Mouse (Mus musculus) ES-E14 (cell line): ENCODE measurements around the gene Sim1. TPM values are rescaled to one million over a fixed set of nuclear protein-coding genes. Genes with fewer than 3 reads are reported as not detected.

ENCODE experiments used
- DNase-seq: peaks from one replicate; pipeline ENCODE4 v3.0.0-alpha.2; 2013; ENCODE audit warnings: low read depth, low spot score
- H3K27ac ChIP-seq: 2 replicates; pipeline ENCODE4 v1.5.1; 2012; ENCODE audit warnings: low read depth, mild to moderate bottlenecking, low read length, moderate library complexity, mixed read lengths; ENCODE audit not compliant: poor library complexity, insufficient read depth, severe bottlenecking
- H3K36me3 ChIP-seq: 2 replicates; pipeline ENCODE4 v1.6.1; 2012; ENCODE audit warnings: mild to moderate bottlenecking, low read length, moderate library complexity, mixed read lengths; ENCODE audit not compliant: control insufficient read depth, poor library complexity, insufficient read depth, severe bottlenecking
- H3K4me1 ChIP-seq, 2 experiments: fragments of 150-350 bp in 1 of 2; sonication (generic) in 1 of 2; 2 replicates each; pipeline ENCODE4 v1.6.1; 2012; ENCODE audit warnings: low read length in 2 of 2, mild to moderate bottlenecking in 1 of 2, mixed read lengths in 1 of 2; ENCODE audit not compliant: control insufficient read depth in 2 of 2, insufficient read depth in 2 of 2, poor library complexity in 1 of 2
- H3K4me3 ChIP-seq, 2 experiments: fragments of 150-350 bp in 1 of 2; sonication (generic) in 1 of 2; 2 replicates each; pipeline ENCODE4 v1.5.1; 2012; ENCODE audit warnings: low read length in 2 of 2, low read depth in 1 of 2, mild to moderate bottlenecking in 1 of 2, mixed read lengths in 1 of 2; ENCODE audit not compliant: insufficient read depth in 1 of 2, poor library complexity in 1 of 2, severe bottlenecking in 1 of 2
- H3K9ac ChIP-seq: 2 replicates; pipeline ENCODE4 v1.6.1; 2012; ENCODE audit warnings: low read depth, mild to moderate bottlenecking, low read length, mixed read lengths; ENCODE audit not compliant: poor library complexity, insufficient read depth, severe bottlenecking
- H3K9me3 ChIP-seq: fragments of 150-350 bp; sonication (generic); 2 replicates; pipeline ENCODE4 v1.6.1; 2012; ENCODE audit warnings: low read depth, mild to moderate bottlenecking, low read length; ENCODE audit not compliant: control insufficient read depth, insufficient read depth
- CHD2 ChIP-seq: IDR thresholded peaks from 2 replicates; pipeline ENCODE4 v1.6.1; 2014; ENCODE audit warnings: mild to moderate bottlenecking, low read depth, low read length, inconsistent platforms
- HCFC1 ChIP-seq: IDR thresholded peaks from 2 replicates; pipeline ENCODE4 v1.6.1; 2012; ENCODE audit warnings: low read length, inconsistent platforms, borderline replicate concordance; ENCODE audit not compliant: insufficient read depth
- MAFK ChIP-seq: IDR thresholded peaks from 2 replicates; pipeline ENCODE4 v1.6.1; 2014; ENCODE audit warnings: mild to moderate bottlenecking, low read depth, low read length, inconsistent platforms; ENCODE audit not compliant: insufficient read depth
- ZC3H11A ChIP-seq: IDR thresholded peaks from 2 replicates; pipeline ENCODE4 v1.6.1; 2012; ENCODE audit warnings: low read depth, mild to moderate bottlenecking, inconsistent platforms, low read length, borderline replicate concordance
- ZNF384 ChIP-seq: IDR thresholded peaks from 2 replicates; pipeline ENCODE4 v1.6.1; 2012; ENCODE audit warnings: low read depth, low read length, inconsistent platforms
- in situ Hi-C, 2 experiments: fragments of 600-800 bp; cut with MboI; formaldehyde crosslinking; loops; one replicate each; pipeline ENCODE4 v1.15.1; 2025; ENCODE audit warnings: low sequenced_read_pairs in 2 of 2, inconsistent platforms in 1 of 2; ENCODE audit not compliant: unreplicated experiment in 2 of 2
- total RNA-seq: library from RNA; depleted of rRNA; stranded (reverse); fragments of 300-350 nt; gene quantifications from 2 replicates; pipeline ENCODE4 v1.2.3, GENCODE M21; 2012

Gene Sim1
- total RNA-seq, 1 experiment = 0.13 TPM

DNA sequence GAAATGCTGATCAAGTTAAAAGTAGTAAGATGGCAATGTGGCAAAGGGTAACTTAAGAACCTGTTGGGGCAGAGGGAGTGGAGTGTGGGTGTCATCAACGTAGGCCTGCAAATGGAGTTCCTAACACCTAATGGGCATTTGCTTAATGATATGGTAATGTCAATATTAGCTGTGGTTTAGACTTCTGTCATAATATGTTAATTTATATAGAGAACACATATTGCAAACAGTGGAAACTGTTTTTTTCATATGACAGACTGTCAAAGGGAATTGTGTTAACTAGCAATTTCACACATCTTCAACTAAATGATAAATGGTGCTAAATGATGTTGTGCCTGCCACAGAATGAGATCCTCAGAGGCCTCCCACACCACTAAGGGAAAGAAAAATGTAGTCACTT lies 120.8 kb downstream of the Sim1 start:
- H3K36me3 ChIP-seq = no peaks in the 10 kb centered on the region
- no peak for DNase-seq
- no peaks in the 10 kb centered on the region for H3K9me3 ChIP-seq
- in situ Hi-C loops = no loop called here
- no peak overlapping the region for H3K9ac ChIP-seq
- no peak overlapping the region for H3K27ac ChIP-seq
- no peak for TF ChIP-seq ZC3H11A
- no peak for TF ChIP-seq MAFK
- no peak for TF ChIP-seq HCFC1
- no peak for TF ChIP-seq ZNF384
- no peak for TF ChIP-seq CHD2
- no peak overlapping the region for H3K4me3 ChIP-seq
- no peaks in the 10 kb centered on the region for H3K4me1 ChIP-seq

- Histone ChIP-seq H3K4me1 (no peaks in the 10 kb centered on the region), H3K4me3 (no peak overlapping the region), H3K36me3 (no peaks in the 10 kb centered on the region), H3K9me3 (no peaks in the 10 kb centered on the region), H3K9ac (no peak overlapping the region), H3K27ac (no peak overlapping the region)
- in situ Hi-C loops = no loop called here
- TF ChIP-seq ZC3H11A (no peak), CHD2 (no peak), ZNF384 (no peak), HCFC1 (no peak), MAFK (no peak)
- DNase-seq = no peak
These were observed 129.0 kb downstream of the Sim1 start for GRCm38 (mm10) chr10:51023308-51024279.
